Mouse (Mus musculus) midbrain, embryonic 14.5 days (tissue): ENCODE measurements around the gene Adamtsl2. TPM values are rescaled to one million over a fixed set of nuclear protein-coding genes. Genes with fewer than 3 reads are reported as not detected.

Source experiments
- ATAC-seq: fragments of 200-750 bp; cut with Nextera tagmentation; 2 replicates; pipeline ENCODE4 v1.8.0; 2017; ENCODE audit warnings: moderate number of reproducible peaks, moderate library complexity; ENCODE audit not compliant: low FRiP score, low TSS enrichment
- DNase-seq: peaks from one replicate; pipeline ENCODE4 v3.0.0-alpha.2; 2015
- H3K27ac ChIP-seq: fragments of 300-500 bp; sonication (generic); replicated peaks from 2 replicates; pipeline ENCODE4 v1.5.1; 2014; ENCODE audit warnings: mild to moderate bottlenecking, low read depth, low read length, moderate library complexity
- H3K27me3 ChIP-seq: fragments of 300-500 bp; sonication (generic); 2 replicates; pipeline ENCODE4 v1.6.1; 2014; ENCODE audit warnings: low read length, control low read depth, mixed read lengths; ENCODE audit not compliant: control insufficient read depth, insufficient read depth
- H3K36me3 ChIP-seq: fragments of 300-500 bp; sonication (generic); 2 replicates; pipeline ENCODE4 v1.6.1; 2014; ENCODE audit warnings: low read length, control low read depth; ENCODE audit not compliant: control insufficient read depth, insufficient read depth
- H3K4me1 ChIP-seq: fragments of 300-500 bp; sonication (generic); 2 replicates; pipeline ENCODE4 v1.6.1; 2014; ENCODE audit warnings: mild to moderate bottlenecking, antibody characterized with exemption, low read length, control low read depth; ENCODE audit not compliant: control insufficient read depth, insufficient read depth
- H3K4me2 ChIP-seq: fragments of 300-500 bp; sonication (generic); 2 replicates; pipeline ENCODE4 v1.6.1; 2014; ENCODE audit warnings: mild to moderate bottlenecking, low read length, moderate library complexity
- H3K4me3 ChIP-seq: fragments of 300-500 bp; sonication (generic); replicated peaks from 2 replicates; pipeline ENCODE4 v1.5.1; 2014; ENCODE audit warnings: low read depth, low read length
- H3K9ac ChIP-seq: fragments of 300-500 bp; sonication (generic); replicated peaks from 2 replicates; pipeline ENCODE4 v1.6.1; 2014; ENCODE audit warnings: mild to moderate bottlenecking, low read length, moderate library complexity
- H3K9me3 ChIP-seq: fragments of 300-500 bp; sonication (generic); 2 replicates; pipeline ENCODE4 v1.6.1; 2016; ENCODE audit warnings: low read length, control low read depth, mixed read lengths; ENCODE audit not compliant: control insufficient read depth
- whole genome bisulfite sequencing: fragments of 180-500 bp; shearing (Covaris S2); extraction: QIAGEN DNeasy Blood & Tissue Kit; methylation state at CpG from one replicate; pipeline ENCODE4 v1.1.7; 2014; 5-methylcytosine and 5-hydroxymethylcytosine counted together
- polyA plus RNA-seq: library from polyadenylated mRNA; unstranded; fragments of >200 nt; fragmentation: Nextera tagmentation; extraction: Ambion mirVana; gene quantifications from 2 replicates; pipeline ENCODE4 v1.2.1, GENCODE M21; 2014

Adamtsl2 gene
- polyA plus RNA-seq, 1 experiment from 2014 or later, result 7.6 TPM

- H3K9ac ChIP-seq, result no peak overlapping the region
- H3K4me1 ChIP-seq, result no peaks in the 10 kb centered on the region
- no peak overlapping the region for H3K4me3 ChIP-seq
- ATAC-seq (no peak), DNase-seq (no peak)
- H3K27me3 ChIP-seq, result no peaks in the 10 kb centered on the region
- no peak overlapping the region for H3K4me2 ChIP-seq
- H3K36me3 ChIP-seq, result no peaks in the 10 kb centered on the region
- no peak overlapping the region for H3K27ac ChIP-seq
- H3K9me3 ChIP-seq, result no peaks in the 10 kb centered on the region
- WGBS, result 78% methylated on average over 3 of the region's 3 CpGs
Observed at GRCm38 (mm10) chr2:27044641-27045040, 34.5 kb upstream of the Adamtsl2 start.

- H3K9me3 ChIP-seq, result no peaks in the 10 kb centered on the region
- H3K27ac ChIP-seq, result no peak overlapping the region
- DNase-seq (no peak), ATAC-seq (no peak)
- no peak overlapping the region for H3K9ac ChIP-seq
- H3K4me1 ChIP-seq, result no peaks in the 10 kb centered on the region
- H3K4me3 ChIP-seq, result no peak overlapping the region
- no peaks in the 10 kb centered on the region for H3K27me3 ChIP-seq
- H3K4me2 ChIP-seq, result no peak overlapping the region
- H3K36me3 ChIP-seq, result no peaks in the 10 kb centered on the region
- WGBS, result 65% methylated on average over 8 of the region's 8 CpGs
Observed at GRCm38 (mm10) chr2:27045979-27046770, 33.0 kb upstream of the Adamtsl2 start.

GRCm38 (mm10) chr2:27049408-27049807 lies 29.8 kb upstream of the Adamtsl2 start:
- H3K9me3 ChIP-seq, result no peaks in the 10 kb centered on the region
- H3K27me3 ChIP-seq, result no peaks in the 10 kb centered on the region
- no peaks in the 10 kb centered on the region for H3K36me3 ChIP-seq
- H3K4me1 ChIP-seq, result no peaks in the 10 kb centered on the region
- no peak overlapping the region for H3K9ac ChIP-seq
- no peak overlapping the region for H3K4me2 ChIP-seq
- DNase-seq, result no peak
- no peak for ATAC-seq
- 20% methylated on average over 6 of the region's 6 CpGs for WGBS
- no peak overlapping the region for H3K4me3 ChIP-seq
- no peak overlapping the region for H3K27ac ChIP-seq

GRCm38 (mm10) chr2:27058251-27058650 lies 20.9 kb upstream of the Adamtsl2 start:
- Histone ChIP-seq H3K27ac (no peak overlapping the region), H3K27me3 (no peaks in the 10 kb centered on the region), H3K9ac (no peak overlapping the region), H3K4me1 (no peaks in the 10 kb centered on the region), H3K36me3 (no peaks in the 10 kb centered on the region), H3K4me2 (no peak overlapping the region), H3K4me3 (no peak overlapping the region), H3K9me3 (no peaks in the 10 kb centered on the region)
- 63% methylated on average over 4 of the region's 4 CpGs for WGBS
- no peak for DNase-seq
- no peak for ATAC-seq

- Histone ChIP-seq H3K9me3 (no peaks in the 10 kb centered on the region), H3K36me3 (no peaks in the 10 kb centered on the region), H3K4me3 (no peak overlapping the region), H3K27me3 (no peaks in the 10 kb centered on the region), H3K9ac (no peak overlapping the region), H3K4me1 (no peaks in the 10 kb centered on the region), H3K27ac (no peak overlapping the region), H3K4me2 (no peak overlapping the region)
- DNase-seq, result no peak
- ATAC-seq, result no peak
- WGBS, result 58% methylated on average over 12 of the region's 12 CpGs
Observed at GRCm38 (mm10) chr2:27058751-27059150, 20.4 kb upstream of the Adamtsl2 start.

- Histone ChIP-seq H3K4me1 (no peaks in the 10 kb centered on the region), H3K36me3 (no peaks in the 10 kb centered on the region), H3K27me3 (no peaks in the 10 kb centered on the region), H3K9ac (no peak overlapping the region), H3K4me3 (no peak overlapping the region), H3K9me3 (no peaks in the 10 kb centered on the region), H3K4me2 (no peak overlapping the region), H3K27ac (no peak overlapping the region)
- no peak for DNase-seq
- ATAC-seq, result no peak
- WGBS, result 88% methylated on average over 9 of the region's 9 CpGs
Observed at GRCm38 (mm10) chr2:27059187-27059586, 20.0 kb upstream of the Adamtsl2 start.

- DNase-seq, result no peak
- H3K4me2 ChIP-seq, result no peak overlapping the region
Observed at GRCm38 (mm10) chr2:27067124-27067523, 12.1 kb upstream of the Adamtsl2 start.

GRCm38 (mm10) chr2:27067996-27068395 lies 11.2 kb upstream of the Adamtsl2 start:
- Histone ChIP-seq H3K27ac (no peak overlapping the region), H3K4me1 (no peaks in the 10 kb centered on the region), H3K36me3 (no peaks in the 10 kb centered on the region), H3K4me3 (no peak overlapping the region), H3K27me3 (no peaks in the 10 kb centered on the region), H3K4me2 (no peak overlapping the region), H3K9ac (no peak overlapping the region), H3K9me3 (no peaks in the 10 kb centered on the region)
- 31% methylated on average over 2 of the region's 2 CpGs for WGBS
- ATAC-seq (no peak), DNase-seq (no peak)

More at GRCm38 (mm10) chr2:27067124-27067523, 12.1 kb upstream of the Adamtsl2 start:
- ATAC-seq, result no peak
- H3K27me3 ChIP-seq, result no peaks in the 10 kb centered on the region
- H3K36me3 ChIP-seq, result no peaks in the 10 kb centered on the region
- H3K9me3 ChIP-seq, result no peaks in the 10 kb centered on the region
- no peaks in the 10 kb centered on the region for H3K4me1 ChIP-seq
- WGBS, result 96% methylated on average over 2 of the region's 2 CpGs
- no peak overlapping the region for H3K4me3 ChIP-seq
- H3K27ac ChIP-seq, result no peak overlapping the region
- H3K9ac ChIP-seq, result no peak overlapping the region

GRCm38 (mm10) chr2:27069646-27070045 lies 9.5 kb upstream of the Adamtsl2 start:
- H3K9ac ChIP-seq, result no peak overlapping the region
- no peak for ATAC-seq
- H3K27ac ChIP-seq, result no peak overlapping the region
- no peak for DNase-seq
- no peaks in the 10 kb centered on the region for H3K27me3 ChIP-seq
- H3K4me2 ChIP-seq, result no peak overlapping the region
- no peaks in the 10 kb centered on the region for H3K9me3 ChIP-seq
- no peak overlapping the region for H3K4me3 ChIP-seq
- no peaks in the 10 kb centered on the region for H3K4me1 ChIP-seq
- 47% methylated on average over 3 of the region's 3 CpGs for WGBS
- H3K36me3 ChIP-seq, result no peaks in the 10 kb centered on the region
